Mouse (Mus musculus): ENCODE data around the gene Pld3. TPM values are rescaled to one million over a fixed set of nuclear protein-coding genes. Genes with fewer than 3 reads are reported as not detected.
A peak's percentile ranks its signal among the peaks of the same experiment; 100 is the strongest.

The Pld3 gene
- polyA plus RNA-seq, 2 experiments, result 114 to 147 TPM

- TF ChIP-seq POLR2A (IDR thresholded peaks at IDR 0.05; ENCODE audit: borderline replicate concordance, extremely low read depth, insufficient read depth, insufficient read length), result no peak
- no peaks in the 10 kb centered on the region for H3K27me3 ChIP-seq (ENCODE audit: control insufficient read depth, insufficient read depth, low read length)
- no peaks in the 10 kb centered on the region for H3K4me1 ChIP-seq (ENCODE audit: control insufficient read depth, insufficient read depth, low read length)
- no peak overlapping the region for H3K4me3 ChIP-seq (replicated peaks; ENCODE audit: low read length)
- H3K36me3 ChIP-seq (ENCODE audit: control insufficient read depth, insufficient read depth, low read length), result peaks cover 75% of the 10 kb centered on the region
- no peak for ATAC-seq (ENCODE audit: low FRiP score, low read depth)
- WGBS, result 92% methylated on average over 1 of the region's 1 CpGs
- H3K9ac ChIP-seq (ENCODE audit: low read depth, low read length, severe bottlenecking), result no peak overlapping the region
- H3K27ac ChIP-seq (replicated peaks; ENCODE audit: low read depth, low read length), result no peak overlapping the region; the same call in 1 of the 2 replicates
- no peak overlapping the region for H3K4me2 ChIP-seq (replicated peaks; ENCODE audit: low read depth, low read length, severe bottlenecking)
- no peak for DNase-seq (ENCODE audit: low spot score)
- no peaks in the 10 kb centered on the region for H3K9me3 ChIP-seq (ENCODE audit: control insufficient read depth, low read length)
Observed at GRCm38 (mm10) chr7:27560978-27561377, 8.0 kb upstream of the Pld3 start.

- Histone ChIP-seq H3K4me2 (replicated peaks; ENCODE audit: low read depth, low read length, severe bottlenecking) (no peak overlapping the region), H3K4me3 (replicated peaks; ENCODE audit: low read length) (no peak overlapping the region), H3K4me1 (ENCODE audit: control insufficient read depth, insufficient read depth, low read length) (no peaks in the 10 kb centered on the region), H3K27me3 (ENCODE audit: control insufficient read depth, insufficient read depth, low read length) (no peaks in the 10 kb centered on the region), H3K27ac (replicated peaks; ENCODE audit: low read depth, low read length) (no peak overlapping the region; the same call in 1 of the 2 replicates), H3K9ac (ENCODE audit: low read depth, low read length, severe bottlenecking) (no peak overlapping the region), H3K9me3 (ENCODE audit: control insufficient read depth, low read length) (no peaks in the 10 kb centered on the region), H3K36me3 (ENCODE audit: control insufficient read depth, insufficient read depth, low read length) (peaks cover 78% of the 10 kb centered on the region)
- DNase-seq (ENCODE audit: low spot score) (peak; percentile 4), ATAC-seq (ENCODE audit: low FRiP score, low read depth) (peak; percentile 80)
- 66% methylated on average over 8 of the region's 8 CpGs for WGBS
- no peak for TF ChIP-seq POLR2A (IDR thresholded peaks at IDR 0.05; ENCODE audit: borderline replicate concordance, extremely low read depth, insufficient read depth, insufficient read length)
Observed at GRCm38 (mm10) chr7:27560291-27560887, 7.4 kb upstream of the Pld3 start.

GRCm38 (mm10) chr7:27552070-27552469, 948 bp downstream of the Pld3 start:
- TF ChIP-seq POLR2A (IDR thresholded peaks at IDR 0.05; ENCODE audit: borderline replicate concordance, extremely low read depth, insufficient read depth, insufficient read length), result no peak
- DNase-seq (ENCODE audit: low spot score) (no peak), ATAC-seq (ENCODE audit: low FRiP score, low read depth) (no peak)
- no peak overlapping the region for H3K27ac ChIP-seq (replicated peaks; ENCODE audit: low read depth, low read length)
- peak overlapping the region; percentile 52 for H3K4me2 ChIP-seq (replicated peaks; ENCODE audit: low read depth, low read length, severe bottlenecking)
- H3K4me3 ChIP-seq (replicated peaks; ENCODE audit: low read length), result peak overlapping the region; percentile 70
- peak overlapping the region; percentile 65 for H3K9ac ChIP-seq (ENCODE audit: low read depth, low read length, severe bottlenecking)
- H3K36me3 ChIP-seq (ENCODE audit: control insufficient read depth, insufficient read depth, low read length), result peaks cover 13% of the 10 kb centered on the region
- no peaks in the 10 kb centered on the region for H3K9me3 ChIP-seq (ENCODE audit: control insufficient read depth, low read length)
- no peaks in the 10 kb centered on the region for H3K27me3 ChIP-seq (ENCODE audit: control insufficient read depth, insufficient read depth, low read length)
- WGBS, result 57% methylated on average over 5 of the region's 5 CpGs
- H3K4me1 ChIP-seq (ENCODE audit: control insufficient read depth, insufficient read depth, low read length), result peaks cover 4% of the 10 kb centered on the region; the same call in 1 of the 2 replicates

- peaks cover 4% of the 10 kb centered on the region; the same call in 1 of the 2 replicates for H3K4me1 ChIP-seq (ENCODE audit: control insufficient read depth, insufficient read depth, low read length)
- H3K4me3 ChIP-seq (replicated peaks; ENCODE audit: low read length), result no peak overlapping the region
- no peak overlapping the region for H3K9ac ChIP-seq (ENCODE audit: low read depth, low read length, severe bottlenecking)
- H3K27me3 ChIP-seq (ENCODE audit: control insufficient read depth, insufficient read depth, low read length), result no peaks in the 10 kb centered on the region
- no peak overlapping the region for H3K4me2 ChIP-seq (replicated peaks; ENCODE audit: low read depth, low read length, severe bottlenecking)
- ATAC-seq (ENCODE audit: low FRiP score, low read depth) (no peak), DNase-seq (ENCODE audit: low spot score) (no peak)
- 71% methylated on average over 6 of the region's 6 CpGs for WGBS
- no peaks in the 10 kb centered on the region for H3K9me3 ChIP-seq (ENCODE audit: control insufficient read depth, low read length)
- H3K36me3 ChIP-seq (ENCODE audit: control insufficient read depth, insufficient read depth, low read length), result no peaks in the 10 kb centered on the region
- no peak for TF ChIP-seq POLR2A (IDR thresholded peaks at IDR 0.05; ENCODE audit: borderline replicate concordance, extremely low read depth, insufficient read depth, insufficient read length)
- no peak overlapping the region for H3K27ac ChIP-seq (replicated peaks; ENCODE audit: low read depth, low read length)
Observed at GRCm38 (mm10) chr7:27549597-27549996, 3.4 kb downstream of the Pld3 start.

- H3K4me2 ChIP-seq (replicated peaks; ENCODE audit: low read depth, low read length, severe bottlenecking), result no peak overlapping the region
- H3K4me3 ChIP-seq (replicated peaks; ENCODE audit: low read length), result no peak overlapping the region
- TF ChIP-seq POLR2A (IDR thresholded peaks at IDR 0.05; ENCODE audit: borderline replicate concordance, extremely low read depth, insufficient read depth, insufficient read length), result no peak
- H3K4me1 ChIP-seq (ENCODE audit: control insufficient read depth, insufficient read depth, low read length), result peaks cover 10% of the 10 kb centered on the region; the same call in 1 of the 2 replicates
- no peaks in the 10 kb centered on the region for H3K27me3 ChIP-seq (ENCODE audit: control insufficient read depth, insufficient read depth, low read length)
- H3K9me3 ChIP-seq (ENCODE audit: control insufficient read depth, low read length), result no peaks in the 10 kb centered on the region
- peaks cover 8% of the 10 kb centered on the region; the same call in 1 of the 2 replicates for H3K36me3 ChIP-seq (ENCODE audit: control insufficient read depth, insufficient read depth, low read length)
- no peak overlapping the region for H3K27ac ChIP-seq (replicated peaks; ENCODE audit: low read depth, low read length)
- ATAC-seq (ENCODE audit: low FRiP score, low read depth) (no peak), DNase-seq (ENCODE audit: low spot score) (no peak)
- H3K9ac ChIP-seq (ENCODE audit: low read depth, low read length, severe bottlenecking), result no peak overlapping the region
- whole genome bisulfite sequencing, result 85% methylated on average over 12 of the region's 12 CpGs
Observed at GRCm38 (mm10) chr7:27544675-27545370, 8.2 kb downstream of the Pld3 start.
